Comparison of ENCODE assay signal across 7 mouse cellular contexts in genomic region chr8:79414907-79415306, GRCm38 (mm10). TPM values are rescaled to one million over a fixed set of nuclear protein-coding genes. Genes with fewer than 3 reads are reported as not detected.
DNase-seq lines count a peak whose midpoint lies in the region.

No protein-coding gene starts in this region.

- intact Hi-C loops in left cerebral cortex, postnatal 14 days (cut with DNase I), result no loop called here

- DNase-seq in left cerebral cortex, postnatal 14 days (ENCODE audit: low spot score in 2 of 2), result peak; percentile 21 to 32
- no peak for DNase-seq in left cerebral cortex, adult 8-10 months (ENCODE audit: low spot score in 2 of 2)
- peak; percentile 16 for DNase-seq in c-Kit-positive CD71-negative TER-119-negative erythroid progenitor cells, embryonic 14.5 days (ENCODE audit: low read depth)
- peak; percentile 30 for DNase-seq in heart, postnatal 4 days
- peak; percentile 63 to 68 for DNase-seq in monocyte, adult 2 months (ENCODE audit: low read depth in 1 of 2, low spot score in 2 of 2)
- no peak for DNase-seq in adrenal gland, postnatal 25 days
- no peak for DNase-seq in yolk sac, embryonic 10.5 days (ENCODE audit: low spot score)

RNA-seq across cellular contexts. Expression of gene Smad1, which starts 15.6 kb away (rescaled TPM):
- total RNA-seq in left cerebral cortex, postnatal 14 days (2021), result 10 to 100 TPM; 31.6 to 33.7 TPM
- 10 to 100 TPM; 31.1 to 36.5 (median 32.2) TPM for total RNA-seq in left cerebral cortex, adult 8-10 months (2022)
- 10 to 100 TPM; 34.6 to 36.7 TPM for total RNA-seq in heart, postnatal 4 days (2021)
- total RNA-seq in adrenal gland, postnatal 25 days (2021), result 29.8 and 30.5 TPM in 2 replicates

Comparison
In these comparisons a context has a peak if more than half of its experiments do, and no peak if none do; other contexts are left out.
1. DNase-seq: peak in left cerebral cortex, postnatal 14 days (2 of 2), c-Kit-positive CD71-negative TER-119-negative erythroid progenitor cells, embryonic 14.5 days (single experiment), heart, postnatal 4 days (single experiment) and monocyte, adult 2 months (2 of 2); none in left cerebral cortex, adult 8-10 months (0 of 2), adrenal gland, postnatal 25 days (single experiment) and yolk sac, embryonic 10.5 days (single experiment).